Mouse (Mus musculus): ENCODE data around the gene Gabbr1.

- TF ChIP-seq CTCF (IDR thresholded peaks at IDR 0.05; ENCODE audit: borderline replicate concordance, insufficient read depth, low read depth, low read length) (no peak), POLR2A (IDR thresholded peaks at IDR 0.05; ENCODE audit: borderline replicate concordance, insufficient read depth, low read length) (no peak)
Measured at GRCm38 (mm10) chr17:37016333-37016732, 29.4 kb upstream of the Gabbr1 start.
